Mouse (Mus musculus): ENCODE results near the gene 2210017I01Rik.

Gene 2210017I01Rik

GRCm38 (mm10) chr3:92607392-92607791, at the start of gene 2210017I01Rik:
Gene 2210017I01Rik (minus strand): TSS chr3:92607492.
- DNase-seq (ENCODE audit: low read depth in 2 of 2, low spot score in 2 of 2) = no peak

- no peak for DNase-seq (ENCODE audit: low read depth in 2 of 2, low spot score in 2 of 2)
Observed at GRCm38 (mm10) chr3:92656826-92657225, 49.5 kb upstream of the 2210017I01Rik start, which contains the start of gene Lce1b. Gene Lce1b (minus strand): TSS chr3:92656926.

- DNase-seq (ENCODE audit: low read depth in 2 of 2, low spot score in 2 of 2) = no peak
Observed at GRCm38 (mm10) chr3:92648207-92648606, 40.9 kb upstream of the 2210017I01Rik start, which contains the start of gene Lce1a1. Gene Lce1a1 (minus strand): TSS chr3:92648307.

GRCm38 (mm10) chr3:92639854-92640253, 32.6 kb upstream of the 2210017I01Rik start:
- no peak for DNase-seq (ENCODE audit: low read depth in 2 of 2, low spot score in 2 of 2)

- DNase-seq (ENCODE audit: low read depth in 2 of 2, low spot score in 2 of 2) = no peak
Observed at GRCm38 (mm10) chr3:92638653-92638991, 31.3 kb upstream of the 2210017I01Rik start.

- DNase-seq (ENCODE audit: low read depth in 2 of 2, low spot score in 2 of 2) = no peak
Observed at GRCm38 (mm10) chr3:92637745-92638652, 30.7 kb upstream of the 2210017I01Rik start.

- DNase-seq (ENCODE audit: low read depth in 2 of 2, low spot score in 2 of 2) = no peak
Observed at GRCm38 (mm10) chr3:92621560-92621959, 14.3 kb upstream of the 2210017I01Rik start, which contains the start of gene Lce6a. Gene Lce6a (minus strand): TSS chr3:92621660.

- DNase-seq (ENCODE audit: low read depth in 2 of 2, low spot score in 2 of 2) = no peak
Observed at GRCm38 (mm10) chr3:92609804-92610203, 2.5 kb upstream of the 2210017I01Rik start.

- DNase-seq (ENCODE audit: low read depth in 2 of 2, low spot score in 2 of 2) = no peak
Observed at GRCm38 (mm10) chr3:92602169-92602568, 5.1 kb downstream of the 2210017I01Rik start.

- no peak for DNase-seq (ENCODE audit: low read depth in 2 of 2, low spot score in 2 of 2)
Observed at GRCm38 (mm10) chr3:92600456-92600855, 6.8 kb downstream of the 2210017I01Rik start.

GRCm38 (mm10) chr3:92599973-92600372, 7.3 kb downstream of the 2210017I01Rik start:
- DNase-seq (ENCODE audit: low read depth in 2 of 2, low spot score in 2 of 2) = no peak

- DNase-seq (ENCODE audit: low read depth in 2 of 2, low spot score in 2 of 2) = no peak
Observed at GRCm38 (mm10) chr3:92598429-92598828, 8.9 kb downstream of the 2210017I01Rik start.

GRCm38 (mm10) chr3:92588858-92589257, 18.4 kb downstream of the 2210017I01Rik start, which contains the start of gene Smcp:
Gene Smcp (minus strand): TSS chr3:92588997.
- no peak for DNase-seq (ENCODE audit: low read depth in 2 of 2, low spot score in 2 of 2)

- no peak for DNase-seq (ENCODE audit: low read depth in 2 of 2, low spot score in 2 of 2)
Observed at GRCm38 (mm10) chr3:92587190-92587589, 20.1 kb downstream of the 2210017I01Rik start.

- no peak for DNase-seq (ENCODE audit: low read depth in 2 of 2, low spot score in 2 of 2)
Observed at GRCm38 (mm10) chr3:92585055-92585454, 22.2 kb downstream of the 2210017I01Rik start.

- DNase-seq (ENCODE audit: low read depth in 2 of 2, low spot score in 2 of 2) = no peak
Observed at GRCm38 (mm10) chr3:92583164-92583826, 24.0 kb downstream of the 2210017I01Rik start.

- DNase-seq (ENCODE audit: low read depth in 2 of 2, low spot score in 2 of 2) = no peak
Observed at GRCm38 (mm10) chr3:92579508-92579907, 27.8 kb downstream of the 2210017I01Rik start.

GRCm38 (mm10) chr3:92578652-92579413, 28.5 kb downstream of the 2210017I01Rik start:
- DNase-seq (ENCODE audit: low read depth in 2 of 2, low spot score in 2 of 2) = no peak

- no peak for DNase-seq (ENCODE audit: low read depth in 2 of 2, low spot score in 2 of 2)
Observed at GRCm38 (mm10) chr3:92573449-92574041, 33.7 kb downstream of the 2210017I01Rik start, which contains the start of gene Ivl. Gene Ivl (minus strand): TSS chr3:92573735.

GRCm38 (mm10) chr3:92572514-92573155, 34.7 kb downstream of the 2210017I01Rik start:
- DNase-seq (ENCODE audit: low read depth in 2 of 2, low spot score in 2 of 2) = no peak
